Mouse (Mus musculus): ENCODE measurements around the gene Rwdd4a. TPM values are rescaled to one million over a fixed set of nuclear protein-coding genes. Genes with fewer than 3 reads are reported as not detected.

Rwdd4a gene
- 56.8 TPM for polyA plus RNA-seq (2014; fragmentation: Illumina TruSeq; extraction: RNeasy Lipid Tissue Mini Kit (QIAGEN cat#74804); ENCODE audit: low read depth, low replicate concordance)

DNA sequence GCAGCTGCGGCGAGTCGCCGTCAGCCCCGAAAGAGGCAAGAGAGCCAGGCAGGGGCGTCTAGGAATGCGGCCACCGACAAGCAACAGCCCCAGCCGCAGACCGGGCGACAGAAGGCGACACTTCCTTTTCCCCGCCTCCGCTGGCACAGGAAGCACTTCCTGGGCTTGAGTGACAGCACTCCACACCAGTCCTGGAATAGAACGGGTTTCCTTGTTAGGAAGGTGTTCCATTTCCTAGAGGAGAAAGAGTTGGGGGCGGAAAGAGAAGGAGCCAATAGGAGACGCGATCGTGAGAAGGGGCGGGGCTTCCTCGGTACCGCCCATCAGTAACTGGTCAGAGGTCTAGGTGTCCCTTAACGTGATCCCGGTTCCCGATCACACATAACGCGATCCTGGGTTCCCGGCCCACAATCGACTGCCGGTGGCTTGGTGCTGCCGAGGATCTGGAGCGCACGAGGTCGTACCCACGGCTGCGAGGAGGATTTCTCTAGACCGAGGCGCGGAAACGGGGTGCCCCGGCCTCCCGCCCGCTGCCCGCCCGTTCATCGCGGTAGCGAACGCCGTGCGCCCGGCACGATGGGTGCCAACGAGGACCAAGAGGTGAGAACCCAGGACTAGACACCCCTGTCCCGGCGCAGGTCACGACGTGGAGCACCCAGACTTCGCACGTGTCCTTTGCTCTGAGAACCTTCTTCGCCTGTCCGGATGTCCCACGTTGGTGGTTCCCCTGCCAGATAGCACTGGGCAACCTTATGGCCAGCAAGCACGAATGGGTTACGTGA lies at the start of gene Rwdd4a, which contains the start of gene Trappc11:
Gene Rwdd4a (plus strand): TSS at position 321 of the 782 bp plus-strand sequence.
Gene Trappc11 (minus strand): TSS at position 127 of the 782 bp plus-strand sequence.

Other genes with a start within 250 kb of the Rwdd4a start
- 12.0 TPM for gene Stox2, start 87.3 kb upstream of the Rwdd4a start, polyA plus RNA-seq (2014; fragmentation: Illumina TruSeq; extraction: RNeasy Lipid Tissue Mini Kit (QIAGEN cat#74804); ENCODE audit: low read depth, low replicate concordance)
- 54.0 TPM for gene Trappc11, start 194 bp upstream of the Rwdd4a start, polyA plus RNA-seq (2014; fragmentation: Illumina TruSeq; extraction: RNeasy Lipid Tissue Mini Kit (QIAGEN cat#74804); ENCODE audit: low read depth, low replicate concordance)
- 19.8 TPM for gene Ing2, start 141.9 kb downstream of the Rwdd4a start, polyA plus RNA-seq (2014; fragmentation: Illumina TruSeq; extraction: RNeasy Lipid Tissue Mini Kit (QIAGEN cat#74804); ENCODE audit: low read depth, low replicate concordance)
- gene Cdkn2aip, start 180.3 kb downstream of the Rwdd4a start, polyA plus RNA-seq (2014; fragmentation: Illumina TruSeq; extraction: RNeasy Lipid Tissue Mini Kit (QIAGEN cat#74804); ENCODE audit: low read depth, low replicate concordance), result 18.5 TPM